Mouse (Mus musculus) MEL (cell line): ENCODE measurements around the gene Wdr90. TPM values are rescaled to one million over a fixed set of nuclear protein-coding genes. Genes with fewer than 3 reads are reported as not detected.

Experiments
- DNase-seq: peaks from one replicate; pipeline ENCODE4 v3.0.0; 2011; ENCODE audit warnings: low read depth, low spot score
- H3K27ac ChIP-seq: 2 replicates; pipeline ENCODE4 v1.5.1; 2012; ENCODE audit warnings: low read depth, mild to moderate bottlenecking, control low read depth, low read length, moderate library complexity; ENCODE audit not compliant: control insufficient read depth
- H3K27me3 ChIP-seq, 2 experiments: fragments of 150-350 bp in 1 of 2; sonication (generic) in 1 of 2; 2 replicates each; pipeline ENCODE4 v1.6.1; 2012; ENCODE audit warnings: low read length in 2 of 2, mild to moderate bottlenecking in 2 of 2, improper control_type of control experiment in 1 of 2, moderate library complexity in 1 of 2; ENCODE audit not compliant: insufficient read depth in 2 of 2, control insufficient read depth in 1 of 2
- H3K36me3 ChIP-seq, 2 experiments: 2 replicates each; pipeline ENCODE4 v1.6.1; 2012 to 2014; ENCODE audit warnings: low read length in 2 of 2, improper control_type of control experiment in 1 of 2, inconsistent platforms in 1 of 2, mild to moderate bottlenecking in 1 of 2; ENCODE audit not compliant: insufficient read depth in 2 of 2, control insufficient read depth in 1 of 2
- H3K4me1 ChIP-seq, 2 experiments: fragments of 150-350 bp in 1 of 2; sonication (generic) in 1 of 2; 2 replicates each; pipeline ENCODE4 v1.6.1; 2012; ENCODE audit warnings: low read length in 2 of 2, improper control_type of control experiment in 1 of 2, mild to moderate bottlenecking in 1 of 2; ENCODE audit not compliant: insufficient read depth in 2 of 2, control insufficient read depth in 1 of 2
- H3K4me3 ChIP-seq, 2 experiments: fragments of 150-350 bp in 1 of 2; sonication (generic) in 1 of 2; 2 replicates each; pipeline ENCODE4 v1.5.1; 2012; ENCODE audit warnings: low read depth in 2 of 2, low read length in 2 of 2, mild to moderate bottlenecking in 2 of 2, moderate library complexity in 2 of 2, control low read depth in 1 of 2, improper control_type of control experiment in 1 of 2; ENCODE audit not compliant: control insufficient read depth in 1 of 2, insufficient read depth in 1 of 2
- H3K79me2 ChIP-seq: 2 replicates; pipeline ENCODE4 v1.6.1; 2012; ENCODE audit warnings: mild to moderate bottlenecking, low read length, moderate library complexity; ENCODE audit not compliant: control insufficient read depth, poor library complexity, insufficient read depth
- H3K9ac ChIP-seq: 2 replicates; pipeline ENCODE4 v1.6.1; 2012; ENCODE audit warnings: low read depth, mild to moderate bottlenecking, control low read depth, low read length, moderate library complexity; ENCODE audit not compliant: control insufficient read depth, poor library complexity, severe bottlenecking
- H3K9me3 ChIP-seq: fragments of 150-350 bp; sonication (generic); replicated peaks from 2 replicates; pipeline ENCODE4 v1.6.1; 2012; ENCODE audit warnings: mild to moderate bottlenecking, low read length, improper control_type of control experiment, moderate library complexity; ENCODE audit not compliant: insufficient read depth
- E2F4 ChIP-seq: IDR thresholded peaks from 2 replicates; pipeline ENCODE4 v1.6.1; 2011; ENCODE audit warnings: low read depth, low read length, improper control_type of control experiment, borderline replicate concordance
- GABPA ChIP-seq: IDR thresholded peaks from 2 replicates; pipeline ENCODE4 v1.6.1; 2012; ENCODE audit warnings: low read depth, mild to moderate bottlenecking, inconsistent platforms, low read length, improper control_type of control experiment, moderate library complexity
- HCFC1 ChIP-seq: IDR thresholded peaks from 2 replicates; pipeline ENCODE4 v1.6.1; 2012; ENCODE audit warnings: low read depth, mild to moderate bottlenecking, inconsistent platforms, low read length, improper control_type of control experiment, moderate library complexity
- MAFK ChIP-seq: IDR thresholded peaks from 2 replicates; pipeline ENCODE4 v1.6.1; 2011; ENCODE audit warnings: low read depth, mild to moderate bottlenecking, low read length, improper control_type of control experiment, borderline replicate concordance
- MAX ChIP-seq: IDR thresholded peaks from 2 replicates; pipeline ENCODE4 v1.6.1; 2011; ENCODE audit warnings: low read length, improper control_type of control experiment
- MAZ ChIP-seq: IDR thresholded peaks from 2 replicates; pipeline ENCODE4 v1.6.1; 2012; ENCODE audit warnings: low read depth, mild to moderate bottlenecking, inconsistent platforms, low read length, improper control_type of control experiment
- MEF2A ChIP-seq: IDR thresholded peaks from 2 replicates; pipeline ENCODE4 v1.6.1; 2014; ENCODE audit warnings: low read depth, mild to moderate bottlenecking, inconsistent platforms, low read length, improper control_type of control experiment; ENCODE audit not compliant: poor library complexity, insufficient replicate concordance, severe bottlenecking; ENCODE audit errors: extremely low read depth
- MXI1 ChIP-seq: IDR thresholded peaks from 2 replicates; pipeline ENCODE4 v1.6.1; 2011; ENCODE audit warnings: mild to moderate bottlenecking, low read depth, low read length, improper control_type of control experiment
- MYB ChIP-seq: IDR thresholded peaks from 2 replicates; pipeline ENCODE4 v1.6.1; 2011; ENCODE audit warnings: mild to moderate bottlenecking, low read depth, low read length, improper control_type of control experiment
- POLR2AphosphoS2 ChIP-seq: IDR thresholded peaks from 2 replicates; pipeline ENCODE4 v1.6.1; 2011; ENCODE audit warnings: low read length, improper control_type of control experiment
- POLR2AphosphoS5 ChIP-seq: IDR thresholded peaks from 2 replicates; pipeline ENCODE4 v1.6.1; 2012; ENCODE audit warnings: low read depth, borderline replicate concordance, mild to moderate bottlenecking, inconsistent platforms, low read length, moderate library complexity, mixed read lengths
- RCOR1 ChIP-seq: IDR thresholded peaks from 2 replicates; pipeline ENCODE4 v1.6.1; 2012; ENCODE audit warnings: low read depth, mild to moderate bottlenecking, inconsistent platforms, low read length, improper control_type of control experiment
- SIN3A ChIP-seq: IDR thresholded peaks from 2 replicates; pipeline ENCODE4 v1.6.1; 2012; ENCODE audit warnings: low read length, improper control_type of control experiment, inconsistent platforms
- SMC3 ChIP-seq: IDR thresholded peaks from 2 replicates; pipeline ENCODE4 v1.6.1; 2011; ENCODE audit warnings: low read depth, low read length, improper control_type of control experiment
- TBP ChIP-seq: IDR thresholded peaks from 2 replicates; pipeline ENCODE4 v1.8.0; 2011; ENCODE audit warnings: low read depth, low read length, improper control_type of control experiment
- TCF12 ChIP-seq: IDR thresholded peaks from 2 replicates; pipeline ENCODE4 v1.6.1; 2014; ENCODE audit warnings: low read depth, mild to moderate bottlenecking, inconsistent platforms, low read length, improper control_type of control experiment, moderate library complexity
- UBTF ChIP-seq: IDR thresholded peaks from 2 replicates; pipeline ENCODE4 v1.6.1; 2012; ENCODE audit warnings: low read depth, mild to moderate bottlenecking, inconsistent platforms, low read length, improper control_type of control experiment, moderate library complexity, borderline replicate concordance; ENCODE audit not compliant: insufficient read depth
- ZC3H11A ChIP-seq: IDR thresholded peaks from 2 replicates; pipeline ENCODE4 v1.6.1; 2012; ENCODE audit warnings: low read depth, mild to moderate bottlenecking, inconsistent platforms, low read length, improper control_type of control experiment
- ZKSCAN1 ChIP-seq: IDR thresholded peaks from 2 replicates; pipeline ENCODE4 v1.6.1; 2012; ENCODE audit warnings: low read depth, mild to moderate bottlenecking, inconsistent platforms, low read length, improper control_type of control experiment, moderate library complexity
- ZNF384 ChIP-seq: IDR thresholded peaks from 2 replicates; pipeline ENCODE4 v1.6.1; 2012; ENCODE audit warnings: low read depth, mild to moderate bottlenecking, inconsistent platforms, low read length, improper control_type of control experiment
- polyA plus RNA-seq, 2 experiments: library from polyadenylated mRNA; stranded (reverse) in 1 of 2; unstranded in 1 of 2; fragments of >175 nt in 1 of 2; fragments of >200 nt in 1 of 2; gene quantifications; 2 replicates each; pipeline versions ENCODE4 v1.2.1 to v1.2.4; 2012; ENCODE audit warnings: low replicate concordance in 2 of 2, low read depth in 1 of 2; ENCODE audit not compliant: insufficient read length in 2 of 2, insufficient read depth in 1 of 2, missing spikeins in 1 of 2
- total RNA-seq: library from RNA; depleted of rRNA; stranded (reverse); fragments of 300-350 nt; gene quantifications from 2 replicates; pipeline ENCODE4 v1.2.3, GENCODE M21; 2012

The Wdr90 gene
- total and polyA plus RNA-seq, 3 experiments = 23.7 to 44.5 TPM; not detected in 1

GRCm38 (mm10) chr17:25874148-25874720, 12.9 kb upstream of the Wdr90 start:
- DNase-seq = no peak
- peak overlapping the region; percentile 73 for H3K9ac ChIP-seq
- peak overlapping the region; percentile 26 for H3K27ac ChIP-seq
- no peak for TF ChIP-seq ZKSCAN1
- no peak for TF ChIP-seq MAX
- TF ChIP-seq, all 39 proteins: peak for 0
- peaks cover 2 to 19% of the 10 kb centered on the region in 2 experiments; a peak in 3 of 4 replicates for H3K4me1 ChIP-seq
- peaks cover 6% of the 10 kb centered on the region; the same call in 1 of the 2 replicates for H3K79me2 ChIP-seq
- H3K9me3 ChIP-seq = no peaks in the 10 kb centered on the region
- H3K27me3 ChIP-seq = no peaks in the 10 kb centered on the region
- H3K4me3 ChIP-seq = peak overlapping the region; percentile 82 to 87
- H3K36me3 ChIP-seq = peaks cover 0 to 7% of the 10 kb centered on the region in 2 experiments; a peak in 2 of 4 replicates

GRCm38 (mm10) chr17:25873405-25874147, 12.3 kb upstream of the Wdr90 start:
- Histone ChIP-seq H3K9ac (peak overlapping the region; percentile 73), H3K27ac (peak overlapping the region; percentile 26; the same call in 1 of the 2 replicates), H3K4me3 (peak overlapping the region; percentile 82 to 87), H3K36me3 (peaks cover 0 to 7% of the 10 kb centered on the region in 2 experiments; a peak in 2 of 4 replicates), H3K27me3 (no peaks in the 10 kb centered on the region), H3K9me3 (no peaks in the 10 kb centered on the region), H3K79me2 (peaks cover 6% of the 10 kb centered on the region; the same call in 1 of the 2 replicates), H3K4me1 (peaks cover 2 to 19% of the 10 kb centered on the region in 2 experiments; a peak in 3 of 4 replicates)
- DNase-seq = peak; percentile 66
- TF ChIP-seq SIN3A (peak; percentile 20; the same call in 1 of the 2 replicates), ZNF384 (peak; percentile 56; the same call in 1 of the 2 replicates), TBP (peak; percentile 99), HCFC1 (0 out of 2 replicates have a peak, but pooled peaks have one; percentile 12), GABPA (no peak), MAFK (0 out of 2 replicates have a peak, but pooled peaks have one; percentile 29)

DNA sequence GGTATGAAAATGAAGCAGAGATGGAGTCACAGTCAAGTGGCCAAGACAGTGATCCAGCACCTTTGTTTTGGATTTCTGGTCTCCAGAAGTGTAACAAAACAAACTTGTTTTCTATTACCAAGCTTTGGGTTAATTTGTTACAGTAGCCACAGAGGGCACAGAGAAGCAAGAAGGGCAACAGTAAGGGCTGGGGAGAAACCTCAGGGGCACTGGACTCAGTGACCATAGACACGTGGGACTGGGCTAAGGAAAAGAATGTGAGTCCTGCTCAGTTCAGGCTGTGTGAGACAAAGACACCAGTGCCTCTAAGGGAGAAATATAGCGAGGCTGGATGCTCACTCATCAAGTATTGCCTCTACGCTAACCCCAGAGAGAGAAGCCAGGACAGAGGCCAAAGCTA, 11.4 kb upstream of the Wdr90 start:
- H3K79me2 ChIP-seq = peaks cover 14% of the 10 kb centered on the region
- TF ChIP-seq MXI1 (no peak), SMC3 (no peak), ZC3H11A (no peak), POLR2AphosphoS2 (no peak), HCFC1 (no peak), TCF12 (no peak), SIN3A (no peak), MEF2A (no peak), MAZ (no peak), MYB (no peak), UBTF (no peak), RCOR1 (no peak), ZKSCAN1 (no peak), POLR2AphosphoS5 (no peak), E2F4 (no peak)
- TF ChIP-seq, all 39 proteins: peak for 0
- no peak overlapping the region for H3K9ac ChIP-seq
- H3K4me3 ChIP-seq = no peak overlapping the region
- H3K36me3 ChIP-seq = peaks cover 0 to 7% of the 10 kb centered on the region in 2 experiments; a peak in 2 of 4 replicates
- no peaks in the 10 kb centered on the region for H3K9me3 ChIP-seq
- no peak for DNase-seq
- H3K27me3 ChIP-seq = no peaks in the 10 kb centered on the region
- no peak overlapping the region for H3K27ac ChIP-seq
- H3K4me1 ChIP-seq = peaks cover 2 to 19% of the 10 kb centered on the region in 2 experiments; a peak in 3 of 4 replicates
